Mouse (Mus musculus) embryo, embryonic 9.5 days (tissue): ENCODE results near the gene Tpd52l2.
"Not testable (repeated sequence)": the region's sequence is repeated elsewhere in the genome, so short reads cannot be mapped to it uniquely, and the experiment has no call there.

Experiments
- DNase-seq: peaks from one replicate; pipeline ENCODE4 v3.0.0-alpha.2; 2017; ENCODE audit errors: extremely low spot score

Gene Tpd52l2

GRCm38 (mm10) chr2:181487338-181488277 is 9.3 kb upstream of the Tpd52l2 start:
- peak; percentile 70 for DNase-seq

DNA sequence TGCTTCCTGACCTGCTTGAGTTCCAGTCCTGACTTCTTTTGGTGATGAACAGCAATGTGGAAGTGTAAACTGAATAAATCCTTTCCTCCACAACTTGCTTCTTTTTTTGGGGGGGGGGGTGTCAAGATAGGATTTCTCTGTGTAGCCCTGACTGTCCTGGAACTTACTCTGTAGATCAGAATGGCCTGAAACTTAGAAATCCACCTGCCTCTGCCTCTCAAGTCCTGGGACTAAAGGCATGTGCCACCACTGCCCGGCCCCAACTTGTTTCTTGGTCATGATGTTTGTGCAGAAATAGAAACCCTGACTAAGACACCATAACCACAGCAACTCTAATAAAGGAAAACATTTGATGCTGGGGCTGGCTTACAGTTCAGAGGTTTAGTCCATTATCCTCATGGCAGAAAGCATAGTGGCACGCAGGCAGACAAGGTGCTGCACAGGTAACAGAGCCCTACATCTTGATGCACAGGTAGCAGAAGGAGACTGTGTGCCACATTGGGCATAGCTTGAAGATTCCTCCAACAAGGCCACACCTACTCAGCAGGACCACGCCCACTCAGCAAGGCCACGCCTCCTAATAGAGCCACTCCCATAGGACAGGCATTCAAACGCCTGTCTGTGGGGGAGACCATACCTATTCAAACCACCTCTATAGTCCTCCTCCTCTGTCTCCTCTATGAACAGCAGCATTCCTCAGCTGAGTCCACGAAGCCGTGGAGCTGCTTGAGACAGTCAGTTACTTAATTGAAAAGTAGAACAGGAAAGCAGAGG is 5.3 kb upstream of the Tpd52l2 start:
- no peak for DNase-seq

DNA sequence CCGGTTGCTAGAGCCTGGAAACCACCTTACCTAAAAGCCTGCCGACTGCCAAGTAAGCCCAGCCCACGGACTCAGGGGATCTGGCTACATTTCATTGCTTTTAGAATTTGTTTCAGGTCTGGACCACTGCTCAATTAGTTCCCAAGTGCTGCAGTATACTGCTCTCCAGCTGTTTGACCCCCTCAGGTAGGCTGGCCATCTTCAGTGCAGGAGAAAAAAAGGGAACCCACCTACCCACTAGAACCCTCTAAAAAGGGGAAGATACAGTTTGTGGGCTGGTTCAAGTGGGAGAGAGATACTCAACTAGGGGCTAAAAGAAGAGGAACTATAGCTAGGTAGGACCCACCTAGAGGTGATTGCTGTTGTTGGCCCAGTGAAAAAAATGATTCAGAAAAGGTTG is 4.7 kb upstream of the Tpd52l2 start:
- DNase-seq: no peak

GRCm38 (mm10) chr2:181493156-181493927 is 3.6 kb upstream of the Tpd52l2 start, which contains the start of gene Abhd16b:
Abhd16b (plus strand) TSS chr2:181493206.
- DNase-seq: no peak

GRCm38 (mm10) chr2:181494266-181494945 is 2.5 kb upstream of the Tpd52l2 start:
- DNase-seq: no peak

- not testable (repeated sequence) for DNase-seq
Measured at GRCm38 (mm10) chr2:181495845-181496244, 1.1 kb upstream of the Tpd52l2 start.

GRCm38 (mm10) chr2:181496281-181496680 is 661 bp upstream of the Tpd52l2 start:
- peak; percentile 70 for DNase-seq

DNA sequence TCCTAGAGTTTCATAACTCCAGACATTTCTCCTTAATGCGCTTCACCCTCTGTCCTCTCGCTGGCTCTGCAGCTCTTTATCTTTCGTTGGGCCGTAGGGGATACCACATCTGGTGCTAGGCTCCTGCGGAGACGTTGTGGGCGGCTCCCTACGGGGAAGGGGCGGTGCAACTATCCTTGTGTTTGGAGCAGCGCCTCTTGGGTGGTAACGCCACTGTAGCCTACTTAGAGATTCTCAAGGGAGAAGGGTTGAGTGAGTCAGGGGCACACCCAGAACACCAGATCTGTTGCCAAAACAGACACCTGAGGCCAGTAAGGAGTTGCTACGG is 570 bp downstream of the Tpd52l2 start:
- DNase-seq: no peak

GRCm38 (mm10) chr2:181498644-181499043 is 1.7 kb downstream of the Tpd52l2 start:
- no peak for DNase-seq

DNA sequence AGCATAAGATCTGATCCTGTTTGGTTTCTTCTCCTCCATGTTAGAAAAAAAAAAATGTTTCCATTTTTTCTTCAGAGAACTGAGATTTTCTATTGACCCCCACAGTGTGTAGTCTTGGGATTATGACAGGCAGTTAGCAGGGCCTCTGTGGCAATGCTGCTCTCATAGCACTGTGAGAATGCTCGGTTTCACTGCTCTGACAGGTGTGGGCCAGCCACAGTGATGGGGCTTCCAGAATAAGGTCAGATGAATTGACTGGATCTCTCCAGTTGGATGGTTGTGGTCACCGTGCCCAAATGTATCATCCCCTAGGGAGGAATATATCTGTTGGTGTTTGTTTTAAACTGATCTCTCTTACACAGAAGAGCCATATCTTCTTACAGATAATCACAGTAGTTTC is 12.2 kb downstream of the Tpd52l2 start:
- no peak for DNase-seq

DNA sequence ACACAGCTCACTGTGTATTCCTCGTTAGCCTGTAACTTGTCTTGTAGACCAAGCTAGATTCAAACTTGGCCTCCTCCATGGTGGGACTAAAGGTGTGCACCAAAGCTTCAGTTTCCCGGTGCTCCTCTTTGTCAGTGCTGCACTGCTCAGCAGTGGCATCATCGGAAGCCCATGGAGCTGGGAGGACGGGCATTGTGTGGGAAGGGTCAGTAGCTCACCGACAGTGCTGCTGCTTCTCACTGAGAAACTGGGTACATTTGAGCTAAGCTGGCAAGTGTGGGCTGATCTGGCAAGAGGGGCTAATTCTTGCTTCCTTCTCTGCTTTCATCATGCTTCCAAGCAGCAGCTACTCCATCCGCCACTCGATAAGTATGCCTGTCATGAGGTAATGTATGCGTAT is 14.3 kb downstream of the Tpd52l2 start:
- DNase-seq: no peak

DNA sequence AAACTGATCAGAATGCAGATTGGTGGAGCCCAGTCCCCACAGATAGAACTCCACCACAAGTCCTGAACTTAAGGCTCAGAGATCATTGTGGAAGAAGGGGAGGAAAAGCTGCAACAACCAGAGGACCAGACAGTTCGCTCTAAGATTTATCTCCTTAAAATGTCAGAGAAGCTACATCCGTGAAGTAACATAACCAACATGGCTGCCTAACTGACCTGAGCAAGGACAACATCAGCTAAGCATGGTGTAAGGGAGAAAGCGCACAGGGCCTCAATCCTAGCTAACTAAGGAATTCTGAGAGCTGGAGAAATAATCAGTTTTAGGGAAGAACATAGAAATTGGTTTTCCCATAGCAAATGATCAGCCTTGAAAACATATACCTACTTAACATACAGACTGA is 22.3 kb downstream of the Tpd52l2 start:
- no peak for DNase-seq

GRCm38 (mm10) chr2:181520118-181520935 is 23.4 kb downstream of the Tpd52l2 start, which contains the start of gene Dnajc5:
Dnajc5 (plus strand) TSS chr2:181520485.
- peak; percentile 97 for DNase-seq

DNA sequence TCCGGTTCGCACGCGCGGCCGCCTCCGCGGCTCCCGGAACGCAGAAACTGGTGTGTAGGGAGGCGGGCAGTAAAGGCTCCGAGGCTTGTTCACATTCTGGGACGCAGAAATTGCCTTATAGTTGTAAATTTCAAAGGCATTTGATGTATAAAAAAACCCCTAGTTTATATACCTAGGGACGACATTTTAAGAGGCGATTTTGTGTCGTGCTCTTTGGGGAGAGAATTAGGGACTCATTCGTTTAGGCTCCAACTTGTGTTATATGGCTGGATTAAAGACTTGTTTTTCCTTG is 23.9 kb downstream of the Tpd52l2 start:
- no peak for DNase-seq

DNA sequence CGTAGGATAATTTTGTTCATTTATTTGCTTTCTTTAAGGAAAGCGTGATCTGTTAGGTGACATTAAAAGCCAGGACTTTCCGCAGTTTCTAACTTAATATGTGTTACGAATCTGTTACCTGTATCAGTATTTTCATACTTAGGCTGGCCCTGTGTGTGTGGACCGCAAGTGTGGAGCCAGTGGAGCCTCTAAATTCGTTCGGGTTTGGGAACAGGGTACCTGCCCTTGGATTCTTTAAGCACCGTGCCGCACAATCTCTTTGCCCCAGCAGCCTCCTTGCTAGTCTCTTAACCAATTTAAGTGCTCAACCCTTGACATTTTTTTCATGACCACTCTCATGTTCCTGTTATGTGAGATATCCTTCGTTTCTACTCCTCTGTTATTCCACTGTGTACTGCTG is 24.5 kb downstream of the Tpd52l2 start:
- no peak for DNase-seq

GRCm38 (mm10) chr2:181522811-181523210 is 25.9 kb downstream of the Tpd52l2 start:
- no peak for DNase-seq

GRCm38 (mm10) chr2:181525526-181525925 is 28.6 kb downstream of the Tpd52l2 start:
- DNase-seq: no peak

- no peak for DNase-seq
Measured at GRCm38 (mm10) chr2:181529076-181529475, 32.1 kb downstream of the Tpd52l2 start.

GRCm38 (mm10) chr2:181532589-181532988 is 35.6 kb downstream of the Tpd52l2 start:
- DNase-seq: no peak

DNA sequence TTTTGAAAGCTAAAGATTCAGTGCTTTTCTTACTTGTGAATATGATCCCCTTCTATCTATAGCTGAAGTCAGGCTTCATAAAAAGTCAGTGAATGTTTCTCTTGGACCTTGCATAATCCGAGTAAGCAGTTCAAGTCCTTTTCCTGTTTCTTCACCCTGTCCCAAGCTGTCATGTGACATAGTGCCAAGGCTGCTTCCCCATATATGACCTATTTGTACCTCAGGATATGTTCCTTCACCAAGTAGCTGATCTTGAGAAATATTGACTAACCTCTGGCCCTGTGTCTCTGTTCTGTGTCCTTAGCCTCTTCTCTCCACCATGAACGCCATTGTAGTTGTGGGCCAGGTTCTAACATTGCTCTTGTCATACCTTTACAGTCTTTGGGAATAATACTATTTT is 39.5 kb downstream of the Tpd52l2 start:
- DNase-seq: no peak
